Mouse (Mus musculus) ovary, adult 18-20 months (tissue): ENCODE measurements around the gene Muc4.

Experiments
- DNase-seq: peaks from one replicate; pipeline ENCODE4 v3.0.0; 2022; ENCODE audit warnings: low spot score, mixed read lengths

The Muc4 gene

DNA sequence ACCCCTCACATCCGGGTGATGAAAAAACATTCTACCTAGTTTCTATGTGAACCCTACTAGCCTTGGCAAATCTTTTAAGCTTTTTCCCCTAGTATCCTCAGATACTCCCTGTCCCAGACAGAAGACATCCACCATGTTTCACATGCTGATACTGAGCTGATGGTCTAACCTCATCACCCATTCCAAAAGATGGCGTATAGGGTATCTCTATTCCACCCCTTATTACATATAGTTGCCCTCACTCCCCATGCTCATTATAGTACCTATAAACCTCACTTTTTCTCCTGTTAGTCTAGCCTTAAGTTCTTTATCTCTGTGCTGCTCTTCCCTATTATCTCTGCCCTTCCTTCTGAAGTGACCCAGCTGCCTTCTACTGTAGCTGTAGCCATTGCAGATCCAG is at the start of gene Muc4:
Gene Muc4 (plus strand): TSS at position 301 of the 400 bp plus-strand sequence.
- DNase-seq = no peak

- DNase-seq = no peak
Measured at GRCm38 (mm10) chr16:32685998-32686397, 49.7 kb upstream of the Muc4 start.

- no peak for DNase-seq
Measured at GRCm38 (mm10) chr16:32687221-32687620, 48.5 kb upstream of the Muc4 start.

GRCm38 (mm10) chr16:32688770-32689169 is 46.9 kb upstream of the Muc4 start:
- DNase-seq = no peak

DNA sequence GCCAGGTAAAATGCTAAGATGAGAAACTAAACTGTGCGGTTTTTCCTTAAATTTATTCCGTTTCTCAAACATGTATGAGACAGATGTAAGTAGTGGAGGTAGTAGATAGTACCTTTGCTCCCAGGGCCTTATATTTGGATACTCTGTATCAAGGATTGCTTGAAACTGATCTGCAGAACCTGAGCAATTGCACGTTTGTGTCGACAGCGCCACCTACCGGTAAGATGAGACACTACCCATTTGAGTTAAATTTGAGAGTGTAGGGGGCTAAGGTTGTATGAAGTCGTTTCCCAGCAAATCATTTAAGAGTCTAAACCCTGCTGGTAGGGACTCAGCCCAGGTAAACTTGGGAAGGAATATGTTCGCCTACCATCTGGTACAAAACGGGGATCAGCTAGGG is 46.2 kb upstream of the Muc4 start:
- DNase-seq = no peak

DNA sequence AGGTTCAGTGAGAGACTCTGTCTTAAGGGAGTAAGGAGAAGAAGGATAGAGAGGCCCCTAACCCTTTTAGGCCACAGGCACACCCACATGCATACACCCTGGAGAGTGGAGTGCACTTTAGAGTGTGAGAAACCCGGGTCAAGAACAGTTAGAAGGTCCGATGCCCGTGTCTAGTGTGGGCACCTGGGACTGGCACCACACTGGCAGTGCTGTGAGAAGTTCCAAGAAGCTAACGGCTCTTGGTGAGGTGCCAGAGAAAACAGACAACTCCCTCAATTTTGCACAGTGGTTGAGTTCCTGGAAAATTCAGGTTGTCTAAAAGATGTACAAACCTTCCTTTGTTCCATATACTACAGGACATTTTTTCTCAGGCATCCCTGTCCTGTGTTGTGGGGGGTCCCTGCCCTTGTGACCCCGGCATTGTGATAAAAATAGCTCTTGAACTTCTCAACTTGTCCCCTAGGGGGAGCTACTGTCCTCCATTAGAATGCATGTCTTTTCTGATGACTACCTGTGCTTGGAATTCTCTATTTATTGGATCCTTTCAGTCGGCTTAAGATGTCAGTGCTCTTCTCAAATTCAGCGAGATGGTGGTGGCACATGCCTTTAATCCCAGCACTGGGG is 38.7 kb upstream of the Muc4 start:
- no peak for DNase-seq

- DNase-seq = no peak
Measured at GRCm38 (mm10) chr16:32697665-32698446, 37.8 kb upstream of the Muc4 start.

GRCm38 (mm10) chr16:32698550-32698949 is 37.1 kb upstream of the Muc4 start:
- DNase-seq = no peak

GRCm38 (mm10) chr16:32703312-32703912 is 32.3 kb upstream of the Muc4 start:
- DNase-seq = no peak

GRCm38 (mm10) chr16:32705606-32706005 is 30.1 kb upstream of the Muc4 start:
- no peak for DNase-seq

DNA sequence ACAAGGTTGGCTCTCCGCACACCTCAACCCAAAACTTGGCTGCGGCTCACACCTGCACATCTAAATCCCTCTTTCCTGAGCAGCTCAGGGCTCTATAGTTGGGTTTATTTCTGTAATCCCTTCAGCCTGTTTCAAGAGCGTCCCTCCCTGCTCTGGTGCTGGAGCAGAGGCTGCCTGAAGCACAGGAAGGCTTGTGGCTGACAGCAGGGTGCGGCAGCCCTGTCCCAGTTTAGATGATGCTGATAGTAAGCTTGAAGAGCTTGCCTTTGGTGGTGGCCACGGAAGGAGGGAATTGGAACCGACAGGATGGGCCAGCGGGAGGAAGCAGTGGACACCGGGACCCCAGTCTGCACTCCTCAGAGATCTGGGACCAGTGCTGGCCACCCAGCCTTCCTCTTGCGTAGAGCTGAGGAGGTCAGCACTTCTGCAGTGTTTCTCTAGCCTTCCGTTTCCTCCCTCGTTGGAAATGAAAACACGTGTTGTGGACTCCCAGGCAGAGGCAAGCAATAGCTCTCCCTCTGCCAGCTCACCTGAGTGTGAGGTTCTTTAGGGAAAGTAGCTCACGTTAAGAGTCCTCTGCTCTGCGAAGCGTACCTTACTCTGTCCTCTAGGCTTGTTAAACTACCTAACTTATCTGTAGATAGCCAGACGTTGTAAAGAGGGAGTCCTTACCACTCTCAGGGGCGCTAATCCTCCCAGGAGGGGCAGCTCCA is 28.4 kb upstream of the Muc4 start:
- no peak for DNase-seq

DNA sequence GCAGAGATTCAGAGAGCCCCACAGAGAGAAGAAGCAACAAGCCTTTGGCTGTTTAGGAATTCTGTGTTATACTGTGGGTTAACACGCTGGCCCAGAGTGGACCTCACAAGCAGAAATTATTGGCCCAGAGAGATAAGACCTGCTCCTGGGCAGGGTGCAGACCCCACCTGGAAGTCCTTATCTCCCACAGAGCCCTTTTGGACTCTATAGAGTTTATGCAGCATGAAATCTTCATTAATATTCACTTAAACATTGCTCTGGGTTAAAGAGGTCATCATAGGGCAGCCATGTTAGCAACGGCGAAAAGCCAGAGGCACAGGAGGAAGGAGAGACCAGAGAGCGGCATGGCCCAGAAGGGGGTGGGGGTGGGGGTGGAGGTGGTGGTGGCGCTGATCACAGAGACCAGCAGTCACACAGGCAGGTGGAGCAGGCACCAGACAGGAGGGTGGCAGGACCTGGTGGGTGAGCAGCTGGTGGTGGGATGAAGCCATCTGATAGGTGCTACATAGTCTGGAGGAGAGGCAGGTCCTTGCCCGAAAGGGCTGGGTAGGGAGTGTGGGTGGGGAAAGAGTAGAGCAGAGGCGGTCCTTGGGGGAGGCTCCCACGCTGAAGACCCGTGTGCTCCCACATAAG is 27.7 kb upstream of the Muc4 start:
- DNase-seq = no peak

DNA sequence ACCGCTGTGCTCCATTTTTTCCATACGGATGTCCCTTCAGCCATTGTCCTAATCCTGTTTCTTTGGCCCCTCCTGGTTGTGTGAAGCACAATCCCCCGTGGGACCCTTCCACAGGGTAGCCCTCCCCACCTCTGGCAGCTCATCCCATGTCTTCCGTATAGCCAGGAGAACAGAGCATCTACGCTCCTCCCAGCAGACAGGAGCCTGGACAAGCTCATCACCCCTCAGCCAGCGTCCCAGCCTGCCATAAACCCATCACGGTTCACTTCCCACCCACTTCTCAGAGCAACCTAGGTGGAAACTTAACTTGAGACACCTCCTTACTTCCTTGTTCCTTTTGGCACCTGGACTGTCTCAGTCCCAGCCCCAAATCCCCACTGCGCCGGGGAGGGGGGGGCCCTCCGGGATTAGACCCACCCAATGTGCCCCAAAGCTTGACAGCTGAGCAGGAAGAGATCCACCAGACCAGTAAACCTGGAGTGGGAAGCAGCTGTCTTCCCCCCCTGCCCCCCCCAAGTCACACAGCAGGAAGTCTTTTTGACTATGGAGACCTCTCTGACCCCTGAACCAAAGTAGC is 27.1 kb upstream of the Muc4 start:
- no peak for DNase-seq

GRCm38 (mm10) chr16:32709116-32709515 is 26.6 kb upstream of the Muc4 start:
- no peak for DNase-seq

DNA sequence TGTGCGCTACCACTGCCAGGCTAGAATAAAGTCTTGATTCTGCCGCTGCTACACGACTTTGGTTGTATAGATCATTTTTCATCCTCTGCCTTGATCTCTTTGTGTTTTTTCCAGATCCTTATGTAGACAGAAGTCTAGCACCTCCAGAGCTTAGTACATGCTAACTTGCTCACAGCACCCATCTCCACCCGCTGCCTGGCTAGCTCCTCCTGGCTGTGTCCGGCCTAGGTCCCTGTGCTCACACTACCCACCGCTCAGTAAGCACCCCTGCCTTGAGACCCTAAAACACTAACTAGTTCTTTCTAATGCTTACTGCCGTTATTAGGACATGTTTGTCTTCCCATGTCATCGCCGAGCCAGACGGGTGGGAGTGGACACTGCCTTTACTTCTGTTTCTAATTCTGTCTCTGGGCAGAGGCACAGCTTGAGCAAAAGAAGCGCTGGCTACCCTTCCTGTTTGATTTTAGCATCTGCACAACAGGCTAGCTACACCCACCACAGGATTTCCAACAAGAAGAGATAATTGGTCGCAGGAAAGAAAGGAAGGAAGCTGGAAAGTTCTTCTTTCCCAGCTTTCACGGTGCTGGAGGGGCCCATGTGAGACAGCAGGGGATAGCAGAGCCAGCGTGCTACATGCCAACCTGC is 25.1 kb upstream of the Muc4 start:
- DNase-seq = no peak

GRCm38 (mm10) chr16:32712202-32712601 is 23.5 kb upstream of the Muc4 start:
- no peak for DNase-seq

DNA sequence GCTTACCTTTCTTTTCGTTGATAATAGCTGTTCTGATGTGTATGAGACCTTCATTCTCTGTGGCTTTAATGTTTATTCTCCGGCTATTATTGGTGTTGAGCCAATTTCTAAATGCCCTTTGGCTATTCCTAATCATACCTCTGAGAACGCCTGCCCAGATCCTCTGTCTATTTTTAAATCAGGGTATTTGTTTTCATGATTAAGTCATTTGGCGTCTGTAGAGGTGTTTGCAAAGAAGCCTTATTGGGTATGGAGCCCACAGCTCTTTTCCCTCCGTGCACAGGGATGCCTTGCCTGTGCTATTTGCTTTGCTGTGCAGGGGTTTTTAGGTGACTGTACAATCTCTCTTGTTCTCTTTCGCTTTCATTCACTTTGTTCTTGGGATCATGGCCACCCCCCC is 22.1 kb upstream of the Muc4 start:
- DNase-seq = no peak

DNA sequence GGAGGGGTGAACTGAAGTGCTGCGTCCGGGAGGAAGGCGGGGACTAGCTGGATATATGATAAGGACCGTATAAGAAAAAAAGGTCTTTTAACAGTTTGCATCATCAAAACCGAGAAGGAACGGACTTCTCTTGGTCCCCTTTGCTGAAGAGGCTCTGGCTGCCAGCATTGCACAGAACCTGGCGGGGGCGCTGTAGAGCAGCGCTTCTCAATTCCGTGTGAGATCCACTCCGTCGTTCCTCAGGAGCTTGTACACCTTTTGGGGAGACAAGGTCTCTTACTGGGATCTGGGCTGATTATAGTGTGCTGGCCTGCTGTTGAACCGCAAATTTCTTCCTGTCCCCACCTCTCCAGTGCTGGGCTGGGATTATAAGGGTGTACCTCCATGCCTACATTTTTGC is 20.3 kb upstream of the Muc4 start:
- no peak for DNase-seq

DNA sequence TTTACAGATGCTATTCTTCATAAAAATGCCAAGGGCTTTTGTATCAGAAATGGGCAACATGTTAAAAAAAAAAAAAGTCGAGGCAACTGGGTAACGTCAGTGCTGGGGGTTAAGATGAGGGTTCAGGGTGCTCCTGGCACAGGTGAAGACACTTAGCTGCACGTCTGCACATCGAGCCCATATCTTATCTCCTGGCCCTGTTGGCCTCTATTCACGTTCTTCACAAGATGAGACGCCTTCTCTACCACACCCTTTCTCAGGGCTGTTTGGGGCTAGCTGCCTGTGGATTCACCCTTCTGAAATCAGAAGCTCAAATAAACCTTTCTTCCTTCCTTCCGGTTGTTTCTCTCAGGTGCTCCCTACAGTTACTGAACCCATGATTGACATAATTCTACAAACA is 12.5 kb upstream of the Muc4 start:
- DNase-seq = no peak

DNA sequence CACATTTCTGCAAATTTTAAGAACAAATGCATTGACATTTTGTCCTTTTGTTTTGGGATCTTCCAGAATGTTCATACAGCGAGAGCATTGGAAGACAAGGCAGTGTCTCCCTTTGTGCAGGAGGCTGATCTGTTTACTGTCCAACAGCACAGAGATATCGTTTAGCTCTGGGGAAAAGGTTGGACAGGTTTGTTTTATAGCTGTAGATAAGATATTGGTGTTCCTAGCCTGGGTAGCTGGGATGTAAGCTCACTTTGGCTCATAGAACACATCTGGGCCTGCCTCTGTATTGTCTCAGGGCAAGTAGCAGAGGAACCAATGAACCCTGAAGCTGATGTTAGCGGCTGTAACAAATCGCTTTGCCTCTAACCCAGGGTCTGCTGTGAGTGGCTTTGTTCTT is 11.9 kb upstream of the Muc4 start:
- DNase-seq = no peak

DNA sequence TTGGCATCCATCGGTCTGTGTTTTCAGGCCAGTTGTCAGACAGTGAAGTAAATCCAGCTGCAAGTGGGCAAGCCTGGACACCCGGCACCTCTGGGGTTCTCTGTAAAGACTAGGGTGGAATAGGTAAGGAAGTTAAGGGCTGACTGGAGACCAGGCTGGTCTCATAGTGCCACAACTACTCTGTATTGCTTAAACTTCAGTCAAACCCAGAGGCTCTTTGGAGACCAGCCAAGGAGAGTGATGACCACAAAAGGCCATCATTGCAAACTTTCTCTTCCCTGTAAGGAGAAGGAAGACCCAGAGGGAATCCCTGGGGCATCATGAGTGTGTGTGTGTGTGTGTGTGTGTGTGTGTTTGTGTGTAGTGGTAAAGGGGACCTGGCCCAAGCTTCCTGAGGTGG is 11.4 kb upstream of the Muc4 start:
- no peak for DNase-seq
